Mouse (Mus musculus): ENCODE results near the gene Plch1.

- TF ChIP-seq POLR2A (IDR thresholded peaks at IDR 0.05; ENCODE audit: borderline replicate concordance, control insufficient read depth, low read depth, low read length) (no peak), CTCF (IDR thresholded peaks at IDR 0.05; ENCODE audit: control insufficient read depth, insufficient read depth, low read length) (no peak)
Observed at GRCm38 (mm10) chr3:63837750-63838149, 61.5 kb downstream of the Plch1 start.
